Mouse (Mus musculus) stomach, embryonic 14.5 days (tissue): ENCODE results near the gene Mfap3. TPM values are rescaled to one million over a fixed set of nuclear protein-coding genes. Genes with fewer than 3 reads are reported as not detected.
A peak's percentile ranks its signal among the peaks of the same experiment; 100 is the strongest.

ENCODE experiments used
- ATAC-seq: fragments of 200-750 bp; cut with Nextera tagmentation; 2 replicates; pipeline ENCODE4 v1.8.0; 2017; ENCODE audit warnings: low read depth, moderate TSS enrichment; ENCODE audit not compliant: insufficient number of reproducible peaks, insufficient read depth, low FRiP score
- H3K27ac ChIP-seq: fragments of 300-500 bp; sonication (generic); 2 replicates; pipeline ENCODE4 v1.5.1; 2014; ENCODE audit warnings: mild to moderate bottlenecking, low read length, moderate library complexity, mixed read lengths
- H3K27me3 ChIP-seq: fragments of 300-500 bp; sonication (generic); 2 replicates; pipeline ENCODE4 v1.6.1; 2014; ENCODE audit warnings: low read length, control low read depth, mixed read lengths; ENCODE audit not compliant: control insufficient read depth, insufficient read depth
- H3K36me3 ChIP-seq: fragments of 300-500 bp; sonication (generic); 2 replicates; pipeline ENCODE4 v1.6.1; 2014; ENCODE audit warnings: mild to moderate bottlenecking, control low read depth, low read length, moderate library complexity, mixed read lengths; ENCODE audit not compliant: control insufficient read depth, insufficient read depth
- H3K4me1 ChIP-seq: fragments of 300-500 bp; sonication (generic); 2 replicates; pipeline ENCODE4 v1.6.1; 2014; ENCODE audit warnings: low read length, control low read depth, mixed read lengths; ENCODE audit not compliant: control insufficient read depth, insufficient read depth
- H3K4me2 ChIP-seq: fragments of 300-500 bp; sonication (generic); replicated peaks from 2 replicates; pipeline ENCODE4 v1.6.1; 2014; ENCODE audit warnings: low read depth, low read length, control low read depth
- H3K4me3 ChIP-seq: fragments of 300-500 bp; sonication (generic); 2 replicates; pipeline ENCODE4 v1.5.1; 2014; ENCODE audit warnings: low read depth, low read length, control low read depth
- H3K9ac ChIP-seq: fragments of 300-500 bp; sonication (generic); replicated peaks from 2 replicates; pipeline ENCODE4 v1.6.1; 2014; ENCODE audit warnings: low read depth, mild to moderate bottlenecking, control low read depth, low read length, moderate library complexity, mixed read lengths
- H3K9me3 ChIP-seq: fragments of 300-500 bp; sonication (generic); 2 replicates; pipeline ENCODE4 v1.6.1; 2016; ENCODE audit warnings: low read depth, low read length, control low read depth; ENCODE audit not compliant: control insufficient read depth
- WGBS: fragments of 180-500 bp; shearing (Covaris S2); extraction: QIAGEN DNeasy Blood & Tissue Kit; methylation state at CpG from one replicate; pipeline ENCODE4 v1.1.7; 2014; 5-methylcytosine and 5-hydroxymethylcytosine counted together
- polyA plus RNA-seq: library from polyadenylated mRNA; unstranded; fragments of >200 nt; fragmentation: Nextera tagmentation; extraction: Ambion mirVana; gene quantifications from 2 replicates; pipeline ENCODE4 v1.2.1, GENCODE M21; 2014

The Mfap3 gene
- polyA plus RNA-seq, 1 experiment from 2014 or later, result 51.2 TPM

DNA sequence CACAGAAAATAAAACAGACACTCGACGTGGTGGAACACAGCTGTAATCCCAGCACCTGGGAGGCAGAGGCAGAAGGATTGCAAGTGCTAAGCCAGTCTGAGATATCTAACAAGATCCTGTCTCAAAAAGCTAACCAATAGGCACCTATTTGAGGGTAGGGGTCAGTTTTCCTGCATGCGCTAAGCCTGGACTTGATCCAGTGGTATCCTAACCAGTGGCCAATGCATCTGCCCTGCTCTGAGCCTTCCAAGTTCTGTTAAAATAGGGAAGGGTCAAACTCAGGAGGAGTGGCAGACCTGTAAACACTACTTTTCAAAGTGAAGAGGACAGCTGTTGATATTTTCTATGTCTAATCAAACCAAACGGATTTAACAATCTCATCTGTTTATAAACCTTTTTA is 13.8 kb downstream of the Mfap3 start:
- H3K36me3 ChIP-seq, result peaks cover 24% of the 10 kb centered on the region
- WGBS, result 81% methylated on average over 4 of the region's 4 CpGs

DNA sequence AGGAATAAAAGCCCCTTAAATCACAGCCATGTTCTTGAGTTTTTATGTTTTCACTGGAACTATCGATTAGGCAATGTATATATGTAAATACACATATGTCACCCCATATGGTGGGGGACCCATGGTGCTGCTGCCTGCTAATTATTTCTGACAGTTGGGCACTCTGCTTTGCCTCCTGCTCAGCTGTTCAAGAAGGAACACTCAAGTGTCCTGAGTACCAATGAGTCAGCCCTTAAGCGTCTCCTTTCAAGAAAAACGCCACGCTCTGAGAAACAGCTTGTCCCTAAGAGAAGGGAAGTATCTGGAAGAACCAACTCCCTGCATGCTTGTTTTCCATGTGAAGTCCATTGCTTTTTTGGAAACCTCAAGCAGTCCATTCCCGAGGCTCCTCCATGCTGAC is 17.4 kb downstream of the Mfap3 start:
- 91% methylated on average over 5 of the region's 5 CpGs for WGBS
- ATAC-seq, result no peak

More for the DNA sequence above, 13.8 kb downstream of the Mfap3 start:
- Histone ChIP-seq H3K9me3 (no peaks in the 10 kb centered on the region), H3K4me3 (no peak overlapping the region), H3K4me2 (no peak overlapping the region), H3K27ac (no peak overlapping the region), H3K9ac (no peak overlapping the region), H3K4me1 (no peaks in the 10 kb centered on the region), H3K27me3 (no peaks in the 10 kb centered on the region)
- ATAC-seq, result no peak

DNA sequence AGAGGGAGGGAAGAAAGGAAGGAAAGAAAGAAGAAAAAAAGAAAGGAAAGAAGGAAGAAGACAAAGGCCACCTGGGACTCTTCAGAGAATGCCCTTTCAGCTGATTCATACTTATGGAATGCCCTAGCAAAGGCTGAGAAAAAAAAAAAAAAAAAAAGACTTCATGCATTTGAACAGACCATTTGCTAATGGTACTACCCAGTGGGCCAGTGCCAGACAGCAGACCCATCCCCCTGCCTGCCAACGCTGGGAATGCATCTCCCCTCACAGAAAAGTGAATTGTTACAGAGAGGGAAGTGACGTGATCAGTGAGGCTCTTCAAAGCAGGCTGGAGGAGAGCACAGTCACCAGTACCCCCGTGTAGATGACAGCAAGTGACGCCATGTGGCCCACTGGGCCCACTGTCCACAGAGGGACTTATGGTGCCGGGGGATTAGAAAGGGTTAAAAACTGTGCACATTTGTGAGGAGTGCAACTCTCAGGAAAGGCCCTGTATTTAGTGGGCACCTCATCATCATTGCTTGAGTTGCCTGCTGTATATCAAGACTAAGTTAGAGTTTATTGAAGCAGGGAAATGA is 21.5 kb downstream of the Mfap3 start:
- no peak overlapping the region for H3K4me3 ChIP-seq
- H3K27ac ChIP-seq, result no peak overlapping the region
- no peaks in the 10 kb centered on the region for H3K4me1 ChIP-seq
- H3K27me3 ChIP-seq, result no peaks in the 10 kb centered on the region
- no peak overlapping the region for H3K4me2 ChIP-seq
- H3K9me3 ChIP-seq, result no peaks in the 10 kb centered on the region
- WGBS, result 75% methylated on average over 5 of the region's 5 CpGs
- ATAC-seq, result no peak
- H3K36me3 ChIP-seq, result no peaks in the 10 kb centered on the region
- no peak overlapping the region for H3K9ac ChIP-seq

More for the DNA sequence above, 17.4 kb downstream of the Mfap3 start:
- Histone ChIP-seq H3K27me3 (no peaks in the 10 kb centered on the region), H3K36me3 (no peaks in the 10 kb centered on the region; the same call in none of the 2 replicates), H3K9ac (no peak overlapping the region), H3K4me2 (no peak overlapping the region), H3K4me3 (no peak overlapping the region), H3K27ac (no peak overlapping the region), H3K4me1 (no peaks in the 10 kb centered on the region), H3K9me3 (no peaks in the 10 kb centered on the region)

DNA sequence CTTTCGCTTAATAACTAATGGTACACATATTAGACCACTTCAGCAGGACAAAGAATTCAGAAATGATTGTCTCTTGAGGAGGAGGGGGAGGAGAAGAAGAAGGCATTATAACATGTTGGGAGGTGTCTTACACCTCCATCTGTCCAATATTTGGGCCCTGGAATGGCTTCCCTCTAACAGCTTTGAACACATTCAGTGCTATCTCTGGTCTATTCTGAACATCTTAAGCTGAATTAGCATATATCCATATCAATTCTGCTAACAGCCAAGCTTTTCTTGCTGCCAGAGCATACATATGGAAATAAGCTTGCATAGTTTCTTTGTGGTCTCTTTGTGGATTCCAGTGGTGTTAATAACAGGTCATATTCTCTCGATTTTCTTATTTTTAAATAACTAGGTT is 22.2 kb downstream of the Mfap3 start:
- H3K4me3 ChIP-seq, result no peak overlapping the region
- no peaks in the 10 kb centered on the region for H3K36me3 ChIP-seq
- H3K4me1 ChIP-seq, result no peaks in the 10 kb centered on the region
- ATAC-seq, result no peak
- H3K9me3 ChIP-seq, result no peaks in the 10 kb centered on the region
- H3K9ac ChIP-seq, result no peak overlapping the region
- 89% methylated on average over 2 of the region's 2 CpGs for WGBS
- no peak overlapping the region for H3K4me2 ChIP-seq
- H3K27ac ChIP-seq, result no peak overlapping the region
- H3K27me3 ChIP-seq, result no peaks in the 10 kb centered on the region

DNA sequence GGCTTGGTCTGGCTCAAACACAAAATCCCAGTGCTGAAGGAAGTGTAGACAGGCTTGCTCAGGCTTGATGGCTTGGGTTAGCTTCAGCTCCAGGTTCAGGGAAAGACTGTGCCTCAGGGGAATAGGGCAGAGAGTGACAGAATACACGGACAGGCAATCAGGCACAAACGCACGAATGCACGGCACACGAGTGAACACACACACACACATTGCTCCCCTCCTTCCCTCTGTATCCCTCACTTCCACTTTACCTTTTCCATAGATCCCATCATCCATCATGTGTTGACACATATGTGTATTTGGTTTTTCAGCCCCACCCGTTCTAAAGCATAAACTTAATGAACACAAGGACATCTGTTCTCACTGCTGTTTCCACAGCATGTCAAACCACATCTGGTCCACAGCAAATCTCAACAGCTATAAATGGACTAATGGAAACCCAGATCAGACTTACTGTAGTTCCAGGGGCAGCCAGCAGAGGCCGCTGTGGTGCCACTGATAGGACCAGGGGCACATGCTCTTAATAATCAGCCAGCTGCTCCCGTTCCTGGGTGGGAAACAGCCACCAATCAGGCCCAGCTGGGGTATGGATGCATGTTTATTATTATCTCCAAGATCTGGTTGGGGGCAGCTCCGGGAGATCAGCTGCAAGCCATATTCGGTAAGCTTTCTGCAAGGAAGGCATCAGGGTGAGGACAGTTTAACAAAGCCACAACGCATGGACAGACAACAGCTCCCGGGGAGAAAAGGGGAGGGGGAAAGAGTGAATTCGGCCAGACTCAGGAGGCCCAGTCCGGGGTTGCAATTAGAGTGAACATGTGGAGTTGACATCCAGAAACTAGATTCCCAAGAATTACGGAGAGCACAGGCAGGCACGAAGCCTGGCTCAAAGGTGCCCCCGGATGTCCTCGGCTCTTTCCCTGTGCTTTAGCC is 30.4 kb downstream of the Mfap3 start:
- Histone ChIP-seq H3K9me3 (no peaks in the 10 kb centered on the region), H3K27me3 (no peaks in the 10 kb centered on the region), H3K36me3 (no peaks in the 10 kb centered on the region), H3K4me1 (no peaks in the 10 kb centered on the region), H3K9ac (no peak overlapping the region), H3K4me3 (no peak overlapping the region), H3K27ac (no peak overlapping the region), H3K4me2 (peak overlapping the region; percentile 15; the same call in 1 of the 2 replicates)
- ATAC-seq, result peak; percentile 87
- WGBS, result 25% methylated on average over 18 of the region's 18 CpGs

DNA sequence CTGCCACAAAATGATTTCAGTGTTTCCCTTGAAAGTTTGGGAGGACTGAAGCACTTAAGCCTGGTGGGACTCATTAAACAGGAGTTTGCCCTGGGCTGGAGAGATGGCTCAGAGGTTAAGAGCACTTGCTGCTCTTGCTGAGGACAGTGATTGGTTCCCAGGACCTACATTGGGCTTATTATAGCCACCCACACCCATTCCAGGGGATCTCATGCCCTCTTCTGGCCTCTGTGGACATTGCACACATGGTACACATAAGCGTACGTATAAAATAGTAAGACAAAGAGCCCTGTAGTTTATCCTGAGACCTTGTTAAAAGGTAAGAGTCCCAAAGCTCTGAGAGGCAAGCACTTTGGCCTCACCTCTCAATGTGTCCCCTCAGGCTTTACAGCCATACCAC is 31.8 kb downstream of the Mfap3 start:
- H3K27ac ChIP-seq, result no peak overlapping the region
- ATAC-seq, result no peak
- H3K9ac ChIP-seq, result no peak overlapping the region
- WGBS, result 95% methylated on average over 2 of the region's 2 CpGs
- H3K4me3 ChIP-seq, result no peak overlapping the region
- H3K36me3 ChIP-seq, result no peaks in the 10 kb centered on the region
- no peaks in the 10 kb centered on the region for H3K4me1 ChIP-seq
- H3K27me3 ChIP-seq, result no peaks in the 10 kb centered on the region
- no peaks in the 10 kb centered on the region for H3K9me3 ChIP-seq
- no peak overlapping the region for H3K4me2 ChIP-seq

DNA sequence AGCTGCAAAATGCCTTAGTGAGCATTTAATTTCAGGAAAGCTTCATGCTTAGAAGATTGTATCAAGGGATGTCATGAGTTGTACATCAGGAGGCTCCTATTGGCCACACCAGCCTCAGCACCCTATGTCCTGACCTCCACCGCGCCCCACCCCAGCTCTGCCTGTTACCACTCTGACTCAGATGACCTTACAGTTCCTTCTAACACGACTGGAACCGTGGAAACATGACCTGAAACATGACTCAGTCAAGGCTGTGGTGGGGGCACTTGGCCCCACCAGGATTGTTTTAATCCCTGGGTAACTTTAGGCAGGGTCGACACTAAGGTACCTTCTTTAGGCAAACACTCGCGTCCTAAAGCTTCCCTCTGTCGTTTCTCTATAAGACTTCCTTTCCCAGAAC is 32.6 kb downstream of the Mfap3 start:
- no peak overlapping the region for H3K27ac ChIP-seq
- no peak overlapping the region for H3K4me2 ChIP-seq
- H3K9me3 ChIP-seq, result no peaks in the 10 kb centered on the region
- H3K36me3 ChIP-seq, result no peaks in the 10 kb centered on the region
- no peaks in the 10 kb centered on the region for H3K27me3 ChIP-seq
- H3K4me3 ChIP-seq, result no peak overlapping the region
- no peaks in the 10 kb centered on the region for H3K4me1 ChIP-seq
- ATAC-seq, result no peak
- H3K9ac ChIP-seq, result no peak overlapping the region
- 78% methylated on average over 8 of the region's 8 CpGs for WGBS

DNA sequence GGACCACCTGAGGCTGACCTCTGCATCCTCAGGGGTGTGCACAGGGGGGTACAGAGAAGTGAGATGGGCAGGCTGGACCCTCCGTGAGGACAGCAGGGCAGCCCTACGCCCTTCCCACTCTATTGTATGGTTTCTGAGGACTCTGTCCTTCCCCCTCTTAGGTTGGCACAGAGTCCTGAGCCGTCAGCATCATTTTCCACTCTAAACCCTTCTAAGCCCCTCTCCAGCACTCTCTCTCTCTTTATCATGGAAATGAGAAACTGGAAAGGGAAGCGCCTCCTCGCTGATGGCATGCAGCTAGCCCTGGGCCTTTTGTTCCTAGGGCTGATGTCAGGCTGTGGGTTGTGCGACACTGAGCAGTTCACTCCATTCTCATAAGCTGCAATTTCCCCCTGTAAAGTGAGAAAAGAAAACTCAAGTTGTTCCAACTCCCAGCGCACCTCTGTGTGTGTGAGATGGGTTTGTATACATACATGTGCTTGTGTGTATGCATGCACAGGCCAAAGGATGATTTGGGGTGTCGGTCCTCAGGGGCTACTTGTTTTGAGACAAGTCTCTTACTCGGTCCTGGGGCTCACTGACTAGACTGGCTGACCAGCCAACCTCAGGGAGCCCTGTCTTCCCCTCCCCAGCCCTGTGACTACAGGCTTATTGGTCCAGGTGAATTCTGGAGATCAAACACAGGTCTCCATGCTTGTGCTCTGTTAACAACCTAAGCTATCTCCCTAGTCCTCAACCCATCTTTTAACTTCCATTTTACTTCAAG is 34.7 kb downstream of the Mfap3 start:
- WGBS, result 65% methylated on average over 9 of the region's 9 CpGs
- Histone ChIP-seq H3K4me1 (no peaks in the 10 kb centered on the region), H3K27ac (no peak overlapping the region), H3K4me3 (no peak overlapping the region), H3K9me3 (no peaks in the 10 kb centered on the region), H3K36me3 (no peaks in the 10 kb centered on the region), H3K4me2 (no peak overlapping the region), H3K27me3 (no peaks in the 10 kb centered on the region), H3K9ac (no peak overlapping the region)
- ATAC-seq, result no peak
